Mouse (Mus musculus): ENCODE data around the gene Gm11084. TPM values are rescaled to one million over a fixed set of nuclear protein-coding genes. Genes with fewer than 3 reads are reported as not detected.

The Gm11084 gene
- polyA plus RNA-seq, 1 experiment from 2014 or later: not detected

GRCm38 (mm10) chr2:73005611-73006515 is 19.3 kb upstream of the Gm11084 start:
- Histone ChIP-seq H3K4me2 (replicated peaks) (no peak overlapping the region), H3K27me3 (no peaks in the 10 kb centered on the region), H3K36me3 (no peaks in the 10 kb centered on the region), H3K27ac (peak overlapping the region; percentile 61), H3K9ac (no peak overlapping the region), H3K4me1 (peaks cover 35% of the 10 kb centered on the region), H3K9me3 (peaks cover 7% of the 10 kb centered on the region), H3K4me3 (no peak overlapping the region)
- 52% methylated on average over 3 of the region's 3 CpGs for WGBS
- ATAC-seq (ENCODE audit: low FRiP score, low read depth): no peak

- Histone ChIP-seq H3K27ac (peak overlapping the region; percentile 84), H3K27me3 (no peaks in the 10 kb centered on the region), H3K4me2 (replicated peaks) (peak overlapping the region; percentile 54), H3K4me1 (peaks cover 35% of the 10 kb centered on the region), H3K4me3 (peak overlapping the region; percentile 12), H3K9ac (peak overlapping the region; percentile 50; the same call in 1 of the 2 replicates), H3K9me3 (no peaks in the 10 kb centered on the region), H3K36me3 (no peaks in the 10 kb centered on the region)
- ATAC-seq (ENCODE audit: low FRiP score, low read depth): peak; percentile 89
- 21% methylated on average over 24 of the region's 24 CpGs for WGBS
Measured at GRCm38 (mm10) chr2:73003751-73004717, 17.5 kb upstream of the Gm11084 start.

GRCm38 (mm10) chr2:73003049-73003448 is 16.5 kb upstream of the Gm11084 start:
- Histone ChIP-seq H3K4me2 (replicated peaks) (peak overlapping the region; percentile 54), H3K36me3 (no peaks in the 10 kb centered on the region), H3K9ac (no peak overlapping the region; the same call in 1 of the 2 replicates), H3K4me3 (no peak overlapping the region), H3K27me3 (no peaks in the 10 kb centered on the region), H3K9me3 (no peaks in the 10 kb centered on the region), H3K27ac (peak overlapping the region; percentile 84), H3K4me1 (peaks cover 35% of the 10 kb centered on the region)
- no peak for ATAC-seq (ENCODE audit: low FRiP score, low read depth)
- WGBS: 33% methylated on average over 12 of the region's 12 CpGs

GRCm38 (mm10) chr2:73002451-73002850 is 15.9 kb upstream of the Gm11084 start:
- H3K4me1 ChIP-seq: peaks cover 35% of the 10 kb centered on the region
- ATAC-seq (ENCODE audit: low FRiP score, low read depth): no peak
- H3K4me2 ChIP-seq (replicated peaks): no peak overlapping the region
- no peak overlapping the region for H3K9ac ChIP-seq
- no peak overlapping the region for H3K27ac ChIP-seq
- H3K9me3 ChIP-seq: no peaks in the 10 kb centered on the region
- WGBS: 77% methylated on average over 6 of the region's 6 CpGs
- H3K27me3 ChIP-seq: no peaks in the 10 kb centered on the region
- H3K36me3 ChIP-seq: no peaks in the 10 kb centered on the region
- H3K4me3 ChIP-seq: no peak overlapping the region

GRCm38 (mm10) chr2:73001994-73002393 is 15.5 kb upstream of the Gm11084 start:
- WGBS: 90% methylated on average over 5 of the region's 5 CpGs
- Histone ChIP-seq H3K4me2 (replicated peaks) (no peak overlapping the region), H3K9ac (no peak overlapping the region), H3K9me3 (no peaks in the 10 kb centered on the region), H3K27me3 (no peaks in the 10 kb centered on the region), H3K4me1 (peaks cover 37% of the 10 kb centered on the region), H3K27ac (no peak overlapping the region), H3K4me3 (no peak overlapping the region), H3K36me3 (no peaks in the 10 kb centered on the region)
- ATAC-seq (ENCODE audit: low FRiP score, low read depth): no peak

- Histone ChIP-seq H3K36me3 (no peaks in the 10 kb centered on the region), H3K4me1 (peaks cover 46% of the 10 kb centered on the region), H3K27me3 (no peaks in the 10 kb centered on the region), H3K9me3 (no peaks in the 10 kb centered on the region), H3K4me3 (no peak overlapping the region), H3K27ac (no peak overlapping the region), H3K4me2 (replicated peaks) (no peak overlapping the region), H3K9ac (no peak overlapping the region)
- ATAC-seq (ENCODE audit: low FRiP score, low read depth): no peak
- 59% methylated on average over 8 of the region's 8 CpGs for WGBS
Measured at GRCm38 (mm10) chr2:73000194-73000593, 13.7 kb upstream of the Gm11084 start.

GRCm38 (mm10) chr2:72997586-72997985 is 11.1 kb upstream of the Gm11084 start:
- Histone ChIP-seq H3K9ac (no peak overlapping the region), H3K4me1 (peaks cover 24% of the 10 kb centered on the region), H3K27ac (no peak overlapping the region), H3K27me3 (no peaks in the 10 kb centered on the region), H3K36me3 (no peaks in the 10 kb centered on the region), H3K4me2 (replicated peaks) (no peak overlapping the region), H3K4me3 (no peak overlapping the region), H3K9me3 (no peaks in the 10 kb centered on the region)
- WGBS: 98% methylated on average over 4 of the region's 4 CpGs
- ATAC-seq (ENCODE audit: low FRiP score, low read depth): no peak

- Histone ChIP-seq H3K9ac (no peak overlapping the region), H3K36me3 (no peaks in the 10 kb centered on the region), H3K4me3 (no peak overlapping the region), H3K4me2 (replicated peaks) (no peak overlapping the region), H3K27me3 (no peaks in the 10 kb centered on the region), H3K9me3 (no peaks in the 10 kb centered on the region), H3K4me1 (peaks cover 21% of the 10 kb centered on the region), H3K27ac (peak overlapping the region; percentile 92; the same call in 1 of the 2 replicates)
- ATAC-seq (ENCODE audit: low FRiP score, low read depth): no peak
- 47% methylated on average over 9 of the region's 9 CpGs for WGBS
Measured at GRCm38 (mm10) chr2:72996808-72997378, 10.4 kb upstream of the Gm11084 start.

- peak overlapping the region; percentile 35 for H3K4me2 ChIP-seq (replicated peaks)
- H3K27me3 ChIP-seq: no peaks in the 10 kb centered on the region
- no peaks in the 10 kb centered on the region; the same call in 1 of the 2 replicates for H3K9me3 ChIP-seq
- H3K36me3 ChIP-seq: no peaks in the 10 kb centered on the region
- H3K9ac ChIP-seq: no peak overlapping the region
- WGBS: 22% methylated on average over 9 of the region's 9 CpGs
- peak; percentile 91 for ATAC-seq (ENCODE audit: low FRiP score, low read depth)
- H3K4me3 ChIP-seq: no peak overlapping the region; the same call in 1 of the 2 replicates
- peaks cover 21% of the 10 kb centered on the region for H3K4me1 ChIP-seq
- H3K27ac ChIP-seq: peak overlapping the region; percentile 92
Measured at GRCm38 (mm10) chr2:72995346-72996097, 9.0 kb upstream of the Gm11084 start.

- H3K9ac ChIP-seq: no peak overlapping the region
- H3K27ac ChIP-seq: no peak overlapping the region
- peaks cover 21% of the 10 kb centered on the region for H3K4me1 ChIP-seq
- no peak overlapping the region for H3K4me2 ChIP-seq (replicated peaks)
- H3K4me3 ChIP-seq: no peak overlapping the region
- H3K9me3 ChIP-seq: peaks cover 5% of the 10 kb centered on the region
- H3K27me3 ChIP-seq: no peaks in the 10 kb centered on the region
- H3K36me3 ChIP-seq: peaks cover 5% of the 10 kb centered on the region
- no peak for ATAC-seq (ENCODE audit: low FRiP score, low read depth)
- WGBS: 61% methylated on average over 2 of the region's 2 CpGs
Measured at GRCm38 (mm10) chr2:72994165-72994564, 7.6 kb upstream of the Gm11084 start.

GRCm38 (mm10) chr2:72992497-72992896 is 6.0 kb upstream of the Gm11084 start:
- ATAC-seq (ENCODE audit: low FRiP score, low read depth): no peak
- Histone ChIP-seq H3K27me3 (no peaks in the 10 kb centered on the region), H3K36me3 (peaks cover 19% of the 10 kb centered on the region), H3K4me2 (replicated peaks) (no peak overlapping the region), H3K4me3 (no peak overlapping the region), H3K27ac (no peak overlapping the region), H3K4me1 (peaks cover 21% of the 10 kb centered on the region), H3K9ac (no peak overlapping the region), H3K9me3 (peaks cover 14% of the 10 kb centered on the region)
- 94% methylated on average over 17 of the region's 17 CpGs for WGBS
